Mouse (Mus musculus): ENCODE results near the gene Ets1. TPM values are rescaled to one million over a fixed set of nuclear protein-coding genes. Genes with fewer than 3 reads are reported as not detected.

Gene Ets1
- polyA plus RNA-seq, 1 experiment from 2014 or later = 25.2 TPM

GRCm38 (mm10) chr9:32619661-32620060 is 16.4 kb upstream of the Ets1 start:
- Histone ChIP-seq H3K9me3 (no peaks in the 10 kb centered on the region), H3K4me3 (no peak overlapping the region), H3K9ac (no peak overlapping the region), H3K27ac (replicated peaks) (no peak overlapping the region), H3K4me1 (replicated peaks) (no peaks in the 10 kb centered on the region), H3K27me3 (peaks cover 5% of the 10 kb centered on the region; the same call in 1 of the 2 replicates), H3K4me2 (no peak overlapping the region), H3K36me3 (no peaks in the 10 kb centered on the region)
- WGBS = 93% methylated on average over 6 of the region's 6 CpGs
- ATAC-seq (ENCODE audit: low read depth) = no peak

- H3K9ac ChIP-seq = no peak overlapping the region
- no peak overlapping the region for H3K4me3 ChIP-seq
- H3K27ac ChIP-seq (replicated peaks) = no peak overlapping the region
- H3K27me3 ChIP-seq = peaks cover 5% of the 10 kb centered on the region; the same call in 1 of the 2 replicates
- H3K4me1 ChIP-seq (replicated peaks) = no peaks in the 10 kb centered on the region
- ATAC-seq (ENCODE audit: low read depth) = no peak
- no peak overlapping the region for H3K4me2 ChIP-seq
- WGBS = 94% methylated on average over 3 of the region's 3 CpGs
- no peaks in the 10 kb centered on the region for H3K9me3 ChIP-seq
- no peaks in the 10 kb centered on the region for H3K36me3 ChIP-seq
Observed at GRCm38 (mm10) chr9:32620446-32620845, 15.6 kb upstream of the Ets1 start.

GRCm38 (mm10) chr9:32629385-32629981 is 6.5 kb upstream of the Ets1 start:
- Histone ChIP-seq H3K4me3 (no peak overlapping the region), H3K27ac (replicated peaks) (no peak overlapping the region), H3K4me1 (replicated peaks) (no peaks in the 10 kb centered on the region), H3K27me3 (peaks cover 8% of the 10 kb centered on the region; the same call in 1 of the 2 replicates), H3K9ac (no peak overlapping the region), H3K36me3 (no peaks in the 10 kb centered on the region), H3K4me2 (no peak overlapping the region), H3K9me3 (no peaks in the 10 kb centered on the region)
- ATAC-seq (ENCODE audit: low read depth) = no peak
- 37% methylated on average over 1 of the region's 1 CpGs for whole genome bisulfite sequencing

DNA sequence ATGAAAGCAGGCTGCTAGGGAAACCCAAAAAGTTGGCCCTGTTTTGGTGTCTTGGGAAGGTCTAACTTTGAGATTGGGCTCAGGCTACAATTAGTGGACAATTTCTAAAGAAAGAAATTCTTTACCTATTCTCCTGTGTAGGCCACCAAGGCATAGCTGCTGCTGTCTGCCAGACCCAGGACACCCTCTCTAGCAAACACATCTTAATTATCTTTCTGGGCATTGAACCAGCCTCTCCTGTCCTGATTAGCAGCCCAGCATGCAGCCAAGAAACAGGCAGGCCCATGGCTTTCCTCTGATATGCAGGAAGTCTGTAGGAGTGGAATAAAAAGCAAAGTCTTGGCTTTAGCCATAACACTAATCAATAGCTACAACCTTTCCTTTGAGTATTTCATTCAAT is 4.7 kb upstream of the Ets1 start:
- Histone ChIP-seq H3K4me1 (replicated peaks) (no peaks in the 10 kb centered on the region), H3K9me3 (no peaks in the 10 kb centered on the region), H3K27me3 (peaks cover 24% of the 10 kb centered on the region), H3K4me3 (no peak overlapping the region), H3K9ac (no peak overlapping the region), H3K4me2 (no peak overlapping the region), H3K36me3 (no peaks in the 10 kb centered on the region), H3K27ac (replicated peaks) (no peak overlapping the region)
- ATAC-seq (ENCODE audit: low read depth) = no peak

GRCm38 (mm10) chr9:32632237-32632636 is 3.8 kb upstream of the Ets1 start:
- H3K4me2 ChIP-seq = no peak overlapping the region
- no peak overlapping the region for H3K27ac ChIP-seq (replicated peaks)
- WGBS = 66% methylated on average over 7 of the region's 7 CpGs
- H3K4me1 ChIP-seq (replicated peaks) = no peaks in the 10 kb centered on the region
- no peak for ATAC-seq (ENCODE audit: low read depth)
- peaks cover 33% of the 10 kb centered on the region for H3K27me3 ChIP-seq
- no peaks in the 10 kb centered on the region for H3K9me3 ChIP-seq
- no peaks in the 10 kb centered on the region for H3K36me3 ChIP-seq
- no peak overlapping the region for H3K4me3 ChIP-seq
- no peak overlapping the region for H3K9ac ChIP-seq

- peaks cover 40% of the 10 kb centered on the region for H3K27me3 ChIP-seq
- H3K4me2 ChIP-seq = no peak overlapping the region
- H3K9ac ChIP-seq = no peak overlapping the region
- no peaks in the 10 kb centered on the region for H3K36me3 ChIP-seq
- H3K9me3 ChIP-seq = no peaks in the 10 kb centered on the region
- ATAC-seq (ENCODE audit: low read depth) = no peak
- WGBS = 53% methylated on average over 3 of the region's 3 CpGs
- H3K4me1 ChIP-seq (replicated peaks) = peaks cover 13% of the 10 kb centered on the region; the same call in 1 of the 2 replicates
- no peak overlapping the region for H3K27ac ChIP-seq (replicated peaks)
- no peak overlapping the region for H3K4me3 ChIP-seq
Observed at GRCm38 (mm10) chr9:32644981-32645380, 9.0 kb downstream of the Ets1 start.

DNA sequence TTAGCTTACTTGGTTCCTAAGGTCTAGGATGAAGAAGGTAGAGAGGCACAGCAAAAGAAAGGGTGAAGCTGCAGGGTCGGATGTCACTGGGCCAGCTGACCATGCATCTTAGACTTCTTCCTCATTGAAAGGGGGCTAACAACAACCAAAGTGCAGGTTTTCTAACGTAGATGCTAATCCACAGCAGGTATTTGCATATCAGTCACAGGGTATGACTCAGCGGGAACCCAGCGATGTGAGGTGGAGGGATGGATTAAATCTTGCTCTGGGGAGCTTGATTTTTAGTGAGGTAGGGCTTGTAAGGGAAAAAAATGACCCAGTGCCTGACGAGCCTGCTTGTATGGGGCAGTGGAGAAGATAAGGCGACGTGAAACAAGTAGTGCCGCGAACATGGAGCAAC is 9.5 kb downstream of the Ets1 start:
- Histone ChIP-seq H3K27ac (replicated peaks) (no peak overlapping the region), H3K9ac (no peak overlapping the region), H3K4me2 (peak overlapping the region; percentile 22; the same call in 1 of the 2 replicates), H3K27me3 (peaks cover 37% of the 10 kb centered on the region), H3K4me3 (no peak overlapping the region), H3K36me3 (no peaks in the 10 kb centered on the region), H3K9me3 (no peaks in the 10 kb centered on the region), H3K4me1 (replicated peaks) (peaks cover 13% of the 10 kb centered on the region; the same call in 1 of the 2 replicates)
- no peak for ATAC-seq (ENCODE audit: low read depth)
- WGBS = 27% methylated on average over 9 of the region's 9 CpGs

- 48% methylated on average over 11 of the region's 11 CpGs for WGBS
- H3K36me3 ChIP-seq = no peaks in the 10 kb centered on the region
- no peak overlapping the region for H3K27ac ChIP-seq (replicated peaks)
- H3K4me3 ChIP-seq = no peak overlapping the region
- peaks cover 13% of the 10 kb centered on the region; the same call in 1 of the 2 replicates for H3K4me1 ChIP-seq (replicated peaks)
- ATAC-seq (ENCODE audit: low read depth) = no peak
- H3K9me3 ChIP-seq = no peaks in the 10 kb centered on the region
- H3K9ac ChIP-seq = no peak overlapping the region
- peak overlapping the region; percentile 22 for H3K4me2 ChIP-seq
- peaks cover 37% of the 10 kb centered on the region for H3K27me3 ChIP-seq
Observed at GRCm38 (mm10) chr9:32646539-32647258, 10.7 kb downstream of the Ets1 start.

DNA sequence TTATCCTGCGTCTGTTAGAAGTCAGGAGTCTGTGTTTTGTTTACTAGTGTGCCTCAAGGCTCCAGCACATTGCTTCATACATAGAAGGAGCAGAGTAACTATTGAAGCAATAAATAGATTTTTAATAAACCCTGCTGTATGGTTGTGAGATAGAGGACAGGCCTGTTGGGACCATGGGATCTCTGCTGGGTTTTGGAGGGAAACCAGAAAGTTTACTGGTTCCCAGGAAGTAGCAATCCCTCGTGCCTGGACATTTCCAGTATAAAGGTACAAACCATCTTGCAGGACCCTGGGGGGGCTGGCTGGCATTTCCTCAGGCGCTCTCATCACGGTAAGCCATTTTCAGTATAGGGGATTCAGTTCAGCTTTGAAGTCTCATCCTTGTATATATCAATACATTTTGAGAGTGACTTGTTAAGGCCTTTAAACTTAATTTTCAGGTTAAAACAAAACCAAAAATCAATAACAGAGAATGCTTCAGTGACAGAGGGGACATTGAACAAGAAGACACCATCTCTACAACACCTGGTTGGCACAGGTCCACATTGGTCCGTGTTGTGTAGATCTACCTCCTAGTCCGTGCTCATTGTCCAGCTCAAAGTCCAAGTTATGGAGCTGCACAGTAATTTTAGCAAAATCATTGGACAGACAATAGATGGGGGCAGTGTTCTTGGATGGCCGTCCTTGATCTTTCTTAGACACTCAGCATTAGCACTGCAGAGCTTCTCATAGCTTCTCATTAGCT is 11.7 kb downstream of the Ets1 start:
- Histone ChIP-seq H3K27me3 (peaks cover 34% of the 10 kb centered on the region), H3K9ac (no peak overlapping the region), H3K4me2 (no peak overlapping the region), H3K4me3 (no peak overlapping the region), H3K36me3 (no peaks in the 10 kb centered on the region), H3K4me1 (replicated peaks) (peaks cover 13% of the 10 kb centered on the region; the same call in 1 of the 2 replicates), H3K9me3 (no peaks in the 10 kb centered on the region), H3K27ac (replicated peaks) (no peak overlapping the region)
- no peak for ATAC-seq (ENCODE audit: low read depth)
- WGBS = 87% methylated on average over 7 of the region's 7 CpGs

DNA sequence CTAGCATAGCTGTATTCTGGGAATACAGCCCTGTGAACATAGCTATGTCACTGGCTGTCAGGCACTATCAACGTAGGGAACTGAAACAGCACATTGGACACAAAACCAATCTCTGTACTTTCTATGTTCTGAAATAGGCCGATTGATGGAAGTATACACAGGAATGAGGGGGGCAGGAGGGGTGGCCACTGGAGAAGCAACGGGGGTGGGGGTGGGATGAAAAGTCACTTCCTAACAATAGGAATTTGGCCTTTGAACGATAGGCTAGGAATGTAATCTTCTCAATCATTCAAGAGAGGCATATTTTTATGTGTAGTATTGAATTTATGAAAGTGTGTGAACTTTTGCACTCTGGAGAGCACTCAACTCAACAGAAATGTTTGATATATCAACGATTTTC is 12.3 kb downstream of the Ets1 start:
- H3K4me2 ChIP-seq = no peak overlapping the region
- H3K36me3 ChIP-seq = no peaks in the 10 kb centered on the region
- 80% methylated on average over 5 of the region's 5 CpGs for WGBS
- H3K4me3 ChIP-seq = no peak overlapping the region
- H3K27me3 ChIP-seq = peaks cover 34% of the 10 kb centered on the region
- H3K9ac ChIP-seq = no peak overlapping the region
- H3K27ac ChIP-seq (replicated peaks) = no peak overlapping the region
- H3K4me1 ChIP-seq (replicated peaks) = peaks cover 13% of the 10 kb centered on the region; the same call in 1 of the 2 replicates
- no peaks in the 10 kb centered on the region for H3K9me3 ChIP-seq
- ATAC-seq (ENCODE audit: low read depth) = no peak

DNA sequence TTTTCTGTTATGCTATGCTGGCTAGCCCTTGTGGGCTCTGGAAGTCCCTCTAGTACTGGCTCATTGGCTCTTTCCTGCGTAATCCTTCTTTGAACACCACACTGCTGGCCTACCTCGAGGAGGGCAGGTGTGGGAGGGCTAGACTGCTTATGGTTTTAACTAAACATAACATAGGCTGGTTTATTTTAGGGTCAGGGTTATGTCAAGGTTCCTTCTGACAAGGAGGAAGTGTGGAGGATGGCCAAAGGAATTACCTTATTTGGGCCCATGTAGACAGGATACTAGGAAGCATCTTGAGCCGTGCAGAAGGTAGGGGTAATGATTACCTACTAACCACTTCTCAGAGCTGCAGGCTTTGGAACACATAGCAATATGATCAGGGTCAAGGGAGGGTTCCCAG is 14.7 kb downstream of the Ets1 start:
- ATAC-seq (ENCODE audit: low read depth) = no peak
- Histone ChIP-seq H3K27me3 (peaks cover 20% of the 10 kb centered on the region), H3K9me3 (no peaks in the 10 kb centered on the region), H3K4me3 (no peak overlapping the region), H3K36me3 (no peaks in the 10 kb centered on the region), H3K4me2 (no peak overlapping the region), H3K4me1 (replicated peaks) (peaks cover 8% of the 10 kb centered on the region; the same call in 1 of the 2 replicates), H3K27ac (replicated peaks) (no peak overlapping the region), H3K9ac (no peak overlapping the region)
- WGBS = 85% methylated on average over 3 of the region's 3 CpGs

GRCm38 (mm10) chr9:32652112-32652511 is 16.1 kb downstream of the Ets1 start:
- Histone ChIP-seq H3K27ac (replicated peaks) (no peak overlapping the region), H3K27me3 (peaks cover 10% of the 10 kb centered on the region), H3K36me3 (no peaks in the 10 kb centered on the region), H3K4me1 (replicated peaks) (0 out of 2 replicates have a peak, but pooled peaks cover under 1% of the 10 kb centered on the region), H3K4me2 (no peak overlapping the region), H3K9ac (no peak overlapping the region), H3K9me3 (no peaks in the 10 kb centered on the region), H3K4me3 (no peak overlapping the region)
- 94% methylated on average over 10 of the region's 10 CpGs for WGBS
- ATAC-seq (ENCODE audit: low read depth) = no peak
